Mouse (Mus musculus): ENCODE results near the gene Herc4. TPM values are rescaled to one million over a fixed set of nuclear protein-coding genes. Genes with fewer than 3 reads are reported as not detected.

The Herc4 gene
- polyA plus RNA-seq, 1 experiment from 2014 or later = 40.5 TPM

DNA sequence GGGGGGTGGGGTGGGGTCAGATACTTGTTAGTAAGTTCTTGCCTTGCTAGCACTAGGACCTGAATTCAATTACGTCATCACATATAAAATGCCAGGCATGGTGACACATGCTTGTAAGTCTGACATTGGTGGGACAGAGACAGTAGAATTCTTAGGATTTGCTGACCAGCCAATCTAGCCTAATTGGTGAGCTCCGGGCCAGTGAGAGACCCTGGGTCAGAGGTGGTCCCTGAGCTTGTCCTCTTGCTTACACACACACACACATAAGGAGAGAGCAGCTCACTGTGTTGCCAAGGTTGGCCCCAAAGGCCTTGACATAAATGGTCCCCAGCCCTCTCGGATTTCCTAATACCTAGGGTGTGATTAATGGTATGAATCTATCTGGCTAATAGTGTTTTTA is 36.2 kb downstream of the Herc4 start:
- no peak for DNase-seq
- 93% methylated on average over 3 of the region's 3 CpGs for WGBS
- Histone ChIP-seq H3K4me1 (ENCODE audit: insufficient read depth) (no peaks in the 10 kb centered on the region), H3K9ac (no peak overlapping the region), H3K4me3 (ENCODE audit: low read depth, low read length) (no peak overlapping the region), H3K27me3 (ENCODE audit: insufficient read depth, low read length) (no peaks in the 10 kb centered on the region), H3K36me3 (ENCODE audit: insufficient read depth) (peaks cover 63% of the 10 kb centered on the region), H3K27ac (ENCODE audit: low read depth) (no peak overlapping the region), H3K9me3 (ENCODE audit: low read depth, low read length) (no peaks in the 10 kb centered on the region), H3K4me2 (no peak overlapping the region)
- TF ChIP-seq CTCF (IDR thresholded peaks at IDR 0.05; ENCODE audit: low read depth) = no peak
- no peak for ATAC-seq (ENCODE audit: insufficient read depth)

DNA sequence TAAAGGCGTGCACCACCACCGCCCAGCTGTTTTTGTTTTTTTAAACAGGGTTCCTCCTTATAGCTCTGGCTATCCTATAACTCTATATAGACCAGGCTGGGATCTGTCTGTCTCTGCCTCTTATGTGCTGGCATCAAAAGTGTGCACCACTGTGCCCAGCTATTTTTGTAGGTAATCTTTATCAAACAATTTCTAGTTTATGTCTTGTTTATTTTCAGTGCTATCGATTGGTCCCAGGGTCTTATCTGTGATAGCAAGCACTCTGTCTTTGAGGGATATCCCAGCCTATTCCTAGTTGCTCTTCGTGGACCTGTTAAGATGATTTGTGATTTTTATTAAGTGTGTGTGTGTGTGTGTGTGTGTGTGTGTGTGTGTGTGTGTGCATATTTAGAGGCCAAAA is 38.8 kb downstream of the Herc4 start:
- Histone ChIP-seq H3K4me3 (ENCODE audit: low read depth, low read length) (no peak overlapping the region), H3K9ac (no peak overlapping the region), H3K4me2 (no peak overlapping the region), H3K27me3 (ENCODE audit: insufficient read depth, low read length) (no peaks in the 10 kb centered on the region), H3K27ac (ENCODE audit: low read depth) (no peak overlapping the region), H3K36me3 (ENCODE audit: insufficient read depth) (peaks cover 68% of the 10 kb centered on the region), H3K4me1 (ENCODE audit: insufficient read depth) (no peaks in the 10 kb centered on the region), H3K9me3 (ENCODE audit: low read depth, low read length) (no peaks in the 10 kb centered on the region)
- ATAC-seq (ENCODE audit: insufficient read depth) (no peak), DNase-seq (no peak)
- WGBS = 88% methylated on average over 4 of the region's 4 CpGs
- no peak for TF ChIP-seq CTCF (IDR thresholded peaks at IDR 0.05; ENCODE audit: low read depth)

DNA sequence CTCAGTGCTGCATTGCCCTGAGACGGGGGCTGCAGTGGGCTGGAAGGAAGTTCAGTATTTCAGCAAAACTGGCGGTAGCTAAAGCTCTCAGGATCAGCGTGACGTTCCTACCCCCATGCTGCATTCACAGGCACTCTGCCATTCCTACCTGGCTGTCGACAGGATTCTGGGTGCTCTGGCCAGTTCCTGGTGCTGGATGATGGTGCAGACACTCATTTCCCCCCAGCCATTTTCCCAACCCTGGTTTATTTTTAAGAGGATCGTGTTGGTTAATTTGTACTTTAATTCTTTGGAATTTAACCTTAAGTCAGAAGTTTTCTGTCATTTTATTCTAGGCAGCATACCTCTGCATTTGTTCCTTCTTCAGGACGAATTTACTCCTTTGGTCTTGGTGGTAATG is 39.2 kb downstream of the Herc4 start:
- Histone ChIP-seq H3K36me3 (ENCODE audit: insufficient read depth) (peaks cover 72% of the 10 kb centered on the region), H3K27me3 (ENCODE audit: insufficient read depth, low read length) (no peaks in the 10 kb centered on the region), H3K4me3 (ENCODE audit: low read depth, low read length) (no peak overlapping the region), H3K4me2 (no peak overlapping the region), H3K27ac (ENCODE audit: low read depth) (no peak overlapping the region), H3K9ac (no peak overlapping the region), H3K4me1 (ENCODE audit: insufficient read depth) (no peaks in the 10 kb centered on the region), H3K9me3 (ENCODE audit: low read depth, low read length) (no peaks in the 10 kb centered on the region)
- DNase-seq (no peak), ATAC-seq (ENCODE audit: insufficient read depth) (no peak)
- 89% methylated on average over 7 of the region's 7 CpGs for WGBS
- TF ChIP-seq CTCF (IDR thresholded peaks at IDR 0.05; ENCODE audit: low read depth) = no peak

DNA sequence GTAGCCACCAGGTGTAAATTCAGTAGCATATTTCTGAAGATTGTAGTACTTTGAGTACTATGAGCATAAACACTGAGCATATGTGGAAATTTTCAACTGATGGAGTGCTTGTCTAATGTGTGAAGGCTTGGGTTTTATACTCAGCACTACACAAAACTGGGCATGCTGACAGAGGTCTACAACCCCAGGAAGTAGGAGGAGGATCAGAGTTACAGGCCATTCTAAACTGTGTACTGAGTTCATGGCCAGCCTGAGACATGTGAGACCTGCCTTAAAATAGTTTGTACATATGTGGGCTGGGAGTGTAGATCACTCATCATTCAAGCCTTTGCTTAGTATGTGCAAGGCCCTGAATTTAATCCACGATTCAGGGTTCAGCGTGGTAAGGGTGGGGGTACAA is 58.7 kb downstream of the Herc4 start:
- peaks cover 55% of the 10 kb centered on the region for H3K36me3 ChIP-seq (ENCODE audit: insufficient read depth)
- no peak for DNase-seq

DNA sequence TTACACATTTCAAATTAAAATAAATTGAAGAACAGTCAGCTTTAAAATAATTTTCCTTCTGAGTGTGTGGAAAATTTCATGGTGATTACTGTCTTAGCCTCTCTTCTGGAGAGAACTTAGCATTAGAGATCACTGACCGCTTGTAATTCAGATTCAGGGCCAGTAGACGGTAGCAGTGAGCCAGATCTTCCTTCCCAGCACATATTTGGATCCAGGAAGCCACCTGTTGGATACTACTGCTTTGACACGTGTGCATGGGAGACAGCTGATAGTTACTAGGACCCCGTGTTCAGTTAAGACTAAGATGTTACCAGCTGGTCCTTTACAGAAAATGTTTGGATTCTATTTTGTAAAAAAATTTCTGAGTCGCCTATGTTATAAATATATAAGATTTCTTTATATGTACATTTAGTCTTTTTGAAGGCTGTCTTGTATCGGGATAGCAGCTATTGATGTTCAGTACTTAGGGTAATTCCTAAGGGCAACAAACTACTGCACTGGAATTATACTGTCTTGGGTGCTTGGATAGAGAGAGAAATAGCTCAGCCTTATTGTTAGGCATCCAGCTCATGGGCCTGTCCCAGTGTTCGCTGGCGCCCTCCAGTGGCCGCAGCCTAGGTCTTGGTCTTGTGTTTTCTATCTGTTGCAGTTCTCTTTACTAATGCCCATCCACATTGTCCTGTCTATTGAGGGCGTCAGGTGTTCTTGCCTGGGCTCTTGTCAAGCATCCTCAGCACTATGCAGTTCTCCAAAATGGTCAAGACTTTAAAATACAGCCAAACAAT is 65.2 kb downstream of the Herc4 start:
- WGBS = 39% methylated on average over 10 of the region's 10 CpGs
- peak; percentile 75 for ATAC-seq (ENCODE audit: insufficient read depth)
- DNase-seq = peak; percentile 87
- H3K36me3 ChIP-seq (ENCODE audit: insufficient read depth) = peaks cover 70% of the 10 kb centered on the region
- peak; percentile 81 for TF ChIP-seq CTCF (IDR thresholded peaks at IDR 0.05; ENCODE audit: low read depth)
- no peak overlapping the region for H3K27ac ChIP-seq (ENCODE audit: low read depth)
- no peak overlapping the region for H3K4me2 ChIP-seq
- no peaks in the 10 kb centered on the region for H3K9me3 ChIP-seq (ENCODE audit: low read depth, low read length)
- H3K4me1 ChIP-seq (ENCODE audit: insufficient read depth) = no peaks in the 10 kb centered on the region
- H3K4me3 ChIP-seq (ENCODE audit: low read depth, low read length) = no peak overlapping the region
- no peaks in the 10 kb centered on the region for H3K27me3 ChIP-seq (ENCODE audit: insufficient read depth, low read length)
- H3K9ac ChIP-seq = no peak overlapping the region

More for the DNA sequence above, 58.7 kb downstream of the Herc4 start:
- H3K4me1 ChIP-seq (ENCODE audit: insufficient read depth) = no peaks in the 10 kb centered on the region
- no peaks in the 10 kb centered on the region for H3K27me3 ChIP-seq (ENCODE audit: insufficient read depth, low read length)
- H3K9ac ChIP-seq = no peak overlapping the region
- no peaks in the 10 kb centered on the region for H3K9me3 ChIP-seq (ENCODE audit: low read depth, low read length)
- H3K27ac ChIP-seq (ENCODE audit: low read depth) = no peak overlapping the region
- ATAC-seq (ENCODE audit: insufficient read depth) = no peak
- no peak for TF ChIP-seq CTCF (IDR thresholded peaks at IDR 0.05; ENCODE audit: low read depth)
- H3K4me2 ChIP-seq = no peak overlapping the region
- no peak overlapping the region for H3K4me3 ChIP-seq (ENCODE audit: low read depth, low read length)
- 91% methylated on average over 2 of the region's 2 CpGs for WGBS

DNA sequence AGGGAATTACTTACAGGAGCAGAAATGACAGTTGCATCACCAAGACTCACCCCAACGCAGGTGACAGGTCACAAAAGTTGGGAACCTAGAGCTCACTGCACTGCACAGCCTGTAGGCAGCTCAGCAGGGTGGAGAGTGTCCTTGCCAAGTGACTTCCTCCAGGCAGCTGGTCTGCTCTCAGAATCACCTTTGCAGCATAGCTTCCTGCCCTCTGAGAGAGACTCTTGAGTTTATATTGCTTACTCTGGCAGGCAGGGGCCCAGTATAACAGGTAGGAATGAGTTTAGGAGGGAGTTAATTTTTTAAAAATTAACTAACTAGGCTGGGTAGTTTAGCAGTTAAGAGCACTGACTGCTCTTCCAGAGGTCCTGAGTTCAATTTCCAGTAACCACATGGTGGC is 70.1 kb downstream of the Herc4 start:
- no peaks in the 10 kb centered on the region for H3K9me3 ChIP-seq (ENCODE audit: low read depth, low read length)
- no peak for DNase-seq

DNA sequence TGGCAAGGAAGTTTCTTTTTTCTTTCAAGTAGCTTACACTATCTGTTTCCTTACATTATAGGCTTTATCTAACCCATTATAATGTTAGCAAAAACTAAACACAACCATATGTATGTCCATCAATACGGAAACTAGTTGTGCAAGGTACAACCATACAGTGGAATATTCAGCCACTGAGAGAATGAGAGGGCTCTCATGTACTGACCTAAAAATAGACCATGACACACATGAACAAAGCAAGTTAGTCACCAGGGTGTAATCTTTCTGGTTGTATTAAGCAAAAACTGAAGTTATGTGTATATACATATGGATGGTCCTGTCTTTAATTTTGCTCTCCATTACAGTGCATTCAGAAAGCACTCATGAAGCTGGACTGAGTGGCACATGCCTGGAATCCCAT is 83.5 kb downstream of the Herc4 start:
- peaks cover 74% of the 10 kb centered on the region for H3K36me3 ChIP-seq (ENCODE audit: insufficient read depth)

More for the DNA sequence above, 70.1 kb downstream of the Herc4 start:
- no peak overlapping the region for H3K27ac ChIP-seq (ENCODE audit: low read depth)
- ATAC-seq (ENCODE audit: insufficient read depth) = no peak
- no peak overlapping the region for H3K9ac ChIP-seq
- H3K27me3 ChIP-seq (ENCODE audit: insufficient read depth, low read length) = no peaks in the 10 kb centered on the region
- H3K4me2 ChIP-seq = no peak overlapping the region
- no peak for TF ChIP-seq CTCF (IDR thresholded peaks at IDR 0.05; ENCODE audit: low read depth)
- 84% methylated on average over 1 of the region's 1 CpGs for WGBS
- peaks cover 67% of the 10 kb centered on the region for H3K36me3 ChIP-seq (ENCODE audit: insufficient read depth)
- no peak overlapping the region for H3K4me3 ChIP-seq (ENCODE audit: low read depth, low read length)
- H3K4me1 ChIP-seq (ENCODE audit: insufficient read depth) = no peaks in the 10 kb centered on the region

More for the DNA sequence above, 83.5 kb downstream of the Herc4 start:
- no peaks in the 10 kb centered on the region for H3K9me3 ChIP-seq (ENCODE audit: low read depth, low read length)
- H3K27ac ChIP-seq (ENCODE audit: low read depth) = no peak overlapping the region
- no peaks in the 10 kb centered on the region for H3K4me1 ChIP-seq (ENCODE audit: insufficient read depth)
- H3K27me3 ChIP-seq (ENCODE audit: insufficient read depth, low read length) = no peaks in the 10 kb centered on the region
- no peak for TF ChIP-seq CTCF (IDR thresholded peaks at IDR 0.05; ENCODE audit: low read depth)
- 89% methylated on average over 1 of the region's 1 CpGs for WGBS
- DNase-seq (no peak), ATAC-seq (ENCODE audit: insufficient read depth) (no peak)
- H3K4me2 ChIP-seq = no peak overlapping the region
- H3K9ac ChIP-seq = no peak overlapping the region
- H3K4me3 ChIP-seq (ENCODE audit: low read depth, low read length) = no peak overlapping the region

All from lung, embryonic 14.5 days (tissue).